Mouse (Mus musculus) forebrain, embryonic 15.5 days (tissue): ENCODE data around the gene Taf5l. TPM values are rescaled to one million over a fixed set of nuclear protein-coding genes. Genes with fewer than 3 reads are reported as not detected.
"Not testable (repeated sequence)": the region's sequence is repeated elsewhere in the genome, so short reads cannot be mapped to it uniquely, and the experiment has no call there.

Source experiments
- ATAC-seq: fragments of 200-750 bp; cut with Nextera tagmentation; replicated peaks from 2 replicates; pipeline ENCODE4 v1.8.0; 2017; ENCODE audit warnings: mild to moderate bottlenecking, moderate TSS enrichment, moderate library complexity
- H3K27ac ChIP-seq: fragments of 300-500 bp; sonication (generic); replicated peaks from 2 replicates; pipeline ENCODE4 v1.5.1; 2015; ENCODE audit warnings: mild to moderate bottlenecking, inconsistent platforms
- H3K27me3 ChIP-seq: fragments of 300-500 bp; sonication (generic); 2 replicates; pipeline ENCODE4 v1.6.1; 2015; ENCODE audit warnings: inconsistent platforms
- H3K36me3 ChIP-seq: fragments of 300-500 bp; sonication (generic); 2 replicates; pipeline ENCODE4 v1.6.1; 2015; ENCODE audit warnings: mild to moderate bottlenecking, inconsistent platforms
- H3K4me1 ChIP-seq: fragments of 300-500 bp; sonication (generic); 2 replicates; pipeline ENCODE4 v1.6.1; 2015; ENCODE audit warnings: inconsistent platforms
- H3K4me2 ChIP-seq: fragments of 300-500 bp; sonication (generic); replicated peaks from 2 replicates; pipeline ENCODE4 v1.6.1; 2015; ENCODE audit warnings: mild to moderate bottlenecking, inconsistent platforms
- H3K4me3 ChIP-seq: fragments of 300-500 bp; sonication (generic); 2 replicates; pipeline ENCODE4 v1.5.1; 2015; ENCODE audit warnings: mild to moderate bottlenecking, inconsistent platforms
- H3K9ac ChIP-seq: fragments of 300-500 bp; sonication (generic); replicated peaks from 2 replicates; pipeline ENCODE4 v1.6.1; 2015; ENCODE audit warnings: mild to moderate bottlenecking, inconsistent platforms
- H3K9me3 ChIP-seq: fragments of 300-500 bp; sonication (generic); 2 replicates; pipeline ENCODE4 v1.6.1; 2016; ENCODE audit warnings: inconsistent platforms
- WGBS: fragments of 180-500 bp; shearing (Covaris S2); methylation state at CpG from one replicate; pipeline ENCODE4 v1.1.7; 2015; ENCODE audit warnings: mixed read lengths; 5-methylcytosine and 5-hydroxymethylcytosine counted together
- polyA plus RNA-seq: library from polyadenylated mRNA; unstranded; fragments of >200 nt; fragmentation: Nextera tagmentation; extraction: Ambion mirVana; gene quantifications from 2 replicates; pipeline ENCODE4 v1.2.1, GENCODE M21; 2015

The Taf5l gene
- polyA plus RNA-seq, 1 experiment from 2014 or later, result 31.4 TPM

DNA sequence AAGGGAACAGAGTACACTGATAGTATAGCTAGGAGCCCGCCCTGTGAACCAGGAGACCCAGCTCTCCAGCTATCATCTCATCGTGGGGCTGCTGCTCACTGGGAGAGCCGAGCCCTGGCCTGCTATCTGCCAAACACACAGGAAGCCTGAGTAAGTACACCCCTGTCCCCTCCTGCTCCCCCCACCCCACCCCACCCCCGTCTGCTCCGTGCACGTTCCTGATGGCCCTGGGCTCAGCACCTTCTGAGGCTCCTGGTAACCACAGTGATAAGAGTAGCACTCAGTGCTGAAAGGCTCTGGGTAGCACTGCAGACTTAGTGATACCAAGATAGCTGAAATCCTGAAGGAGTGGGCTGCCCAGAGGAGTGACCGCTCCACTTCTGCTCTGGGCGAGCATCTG is 42.3 kb downstream of the Taf5l start:
- H3K9ac ChIP-seq, result no peak overlapping the region
- H3K27me3 ChIP-seq, result no peaks in the 10 kb centered on the region
- ATAC-seq, result no peak
- H3K4me1 ChIP-seq, result peaks cover 27% of the 10 kb centered on the region
- H3K4me2 ChIP-seq, result no peak overlapping the region
- WGBS, result 87% methylated on average over 8 of the region's 8 CpGs
- H3K9me3 ChIP-seq, result no peaks in the 10 kb centered on the region
- H3K36me3 ChIP-seq, result no peaks in the 10 kb centered on the region
- no peak overlapping the region for H3K27ac ChIP-seq
- H3K4me3 ChIP-seq, result no peak overlapping the region

- H3K4me2 ChIP-seq, result no peak overlapping the region
- ATAC-seq, result no peak
- H3K9me3 ChIP-seq, result no peaks in the 10 kb centered on the region
- peaks cover 27% of the 10 kb centered on the region for H3K4me1 ChIP-seq
- H3K4me3 ChIP-seq, result no peak overlapping the region
- no peaks in the 10 kb centered on the region for H3K36me3 ChIP-seq
- H3K27ac ChIP-seq, result no peak overlapping the region
- 68% methylated on average over 14 of the region's 14 CpGs for WGBS
- no peaks in the 10 kb centered on the region for H3K27me3 ChIP-seq
- H3K9ac ChIP-seq, result no peak overlapping the region
Measured at GRCm38 (mm10) chr8:123978166-123978838, 42.9 kb downstream of the Taf5l start.

DNA sequence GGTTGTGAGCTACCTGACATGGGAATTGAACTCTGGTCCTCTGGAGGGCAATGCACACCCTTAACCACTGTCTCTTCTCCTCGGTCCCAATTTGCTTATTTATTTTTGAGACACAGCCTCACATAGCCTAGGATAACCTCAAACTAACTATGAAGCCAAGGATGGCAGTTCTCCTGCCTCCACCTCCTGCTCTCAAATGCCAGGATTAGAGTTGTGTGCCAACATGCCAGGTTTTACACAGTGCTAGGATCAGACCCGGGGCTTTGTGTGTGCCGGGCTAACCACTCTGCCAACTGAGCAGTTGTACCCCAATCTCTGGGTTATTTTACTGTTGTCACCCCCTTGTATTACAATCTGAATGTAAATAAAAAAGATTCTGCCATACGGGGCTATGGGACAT is 43.7 kb downstream of the Taf5l start:
- H3K27ac ChIP-seq, result no peak overlapping the region
- no peaks in the 10 kb centered on the region for H3K36me3 ChIP-seq
- 80% methylated on average over 4 of the region's 4 CpGs for WGBS
- H3K9ac ChIP-seq, result no peak overlapping the region
- no peak overlapping the region for H3K4me3 ChIP-seq
- no peak overlapping the region for H3K4me2 ChIP-seq
- peaks cover 23% of the 10 kb centered on the region for H3K4me1 ChIP-seq
- no peaks in the 10 kb centered on the region for H3K27me3 ChIP-seq
- no peaks in the 10 kb centered on the region for H3K9me3 ChIP-seq
- no peak for ATAC-seq

DNA sequence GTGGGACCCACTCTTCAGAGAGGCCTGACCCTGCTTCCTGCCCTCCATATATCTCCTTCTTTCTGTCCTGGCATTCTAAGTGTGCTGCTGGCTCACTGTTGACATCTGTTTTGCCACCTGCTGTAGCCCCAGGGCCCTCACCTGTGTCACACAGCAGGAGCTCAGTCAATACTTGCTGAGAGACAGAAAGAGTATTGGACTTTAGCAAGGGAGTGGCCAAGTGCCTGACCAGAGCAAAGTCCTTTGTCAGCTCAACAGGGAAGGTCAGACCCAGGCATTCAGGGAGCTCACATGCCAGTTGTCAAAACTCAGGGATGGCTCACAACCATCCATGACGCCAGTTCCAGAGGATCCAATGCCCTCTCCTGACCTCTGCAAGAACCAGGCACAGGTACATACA is 47.7 kb downstream of the Taf5l start:
- 94% methylated on average over 1 of the region's 1 CpGs for WGBS
- no peak overlapping the region for H3K27ac ChIP-seq
- no peak for ATAC-seq
- H3K9me3 ChIP-seq, result no peaks in the 10 kb centered on the region
- H3K4me3 ChIP-seq, result no peak overlapping the region
- peaks cover 5% of the 10 kb centered on the region for H3K4me1 ChIP-seq
- H3K27me3 ChIP-seq, result no peaks in the 10 kb centered on the region
- no peak overlapping the region for H3K9ac ChIP-seq
- no peak overlapping the region for H3K4me2 ChIP-seq
- no peaks in the 10 kb centered on the region for H3K36me3 ChIP-seq

- ATAC-seq, result no peak
- Histone ChIP-seq H3K9ac (no peak overlapping the region), H3K36me3 (peaks cover 15% of the 10 kb centered on the region; the same call in 1 of the 2 replicates), H3K9me3 (no peaks in the 10 kb centered on the region), H3K27ac (no peak overlapping the region), H3K27me3 (no peaks in the 10 kb centered on the region), H3K4me2 (no peak overlapping the region), H3K4me3 (no peak overlapping the region), H3K4me1 (no peaks in the 10 kb centered on the region)
- 76% methylated on average over 2 of the region's 2 CpGs for WGBS
Measured at GRCm38 (mm10) chr8:123966896-123967295, 54.3 kb downstream of the Taf5l start.

GRCm38 (mm10) chr8:123961371-123961770 is 59.8 kb downstream of the Taf5l start:
- no peak overlapping the region for H3K4me2 ChIP-seq
- peaks cover 27% of the 10 kb centered on the region; the same call in 1 of the 2 replicates for H3K36me3 ChIP-seq
- H3K4me1 ChIP-seq, result no peaks in the 10 kb centered on the region
- no peak for ATAC-seq
- no peak overlapping the region for H3K4me3 ChIP-seq
- WGBS, result 68% methylated on average over 1 of the region's 1 CpGs
- H3K9me3 ChIP-seq, result no peaks in the 10 kb centered on the region
- H3K9ac ChIP-seq, result no peak overlapping the region
- no peak overlapping the region for H3K27ac ChIP-seq
- no peaks in the 10 kb centered on the region for H3K27me3 ChIP-seq

GRCm38 (mm10) chr8:123960556-123960955 is 60.6 kb downstream of the Taf5l start:
- not testable (repeated sequence) for H3K9ac ChIP-seq, ATAC-seq, H3K9me3 ChIP-seq, H3K27ac ChIP-seq, H3K4me3 ChIP-seq, H3K4me2 ChIP-seq, H3K27me3 ChIP-seq, H3K4me1 ChIP-seq
- H3K36me3 ChIP-seq, result peaks cover 27% of the 10 kb centered on the region; the same call in 1 of the 2 replicates
- WGBS, result 62% methylated on average over 5 of the region's 5 CpGs

- no peak overlapping the region for H3K4me2 ChIP-seq
- no peaks in the 10 kb centered on the region for H3K9me3 ChIP-seq
- H3K36me3 ChIP-seq, result peaks cover 27% of the 10 kb centered on the region; the same call in 1 of the 2 replicates
- no peak overlapping the region for H3K4me3 ChIP-seq
- H3K4me1 ChIP-seq, result no peaks in the 10 kb centered on the region
- no peak overlapping the region for H3K27ac ChIP-seq
- 88% methylated on average over 9 of the region's 9 CpGs for WGBS
- no peak for ATAC-seq
- no peak overlapping the region for H3K9ac ChIP-seq
- H3K27me3 ChIP-seq, result no peaks in the 10 kb centered on the region
Measured at GRCm38 (mm10) chr8:123960056-123960455, 61.1 kb downstream of the Taf5l start.

GRCm38 (mm10) chr8:123959473-123959872 is 61.7 kb downstream of the Taf5l start:
- no peak overlapping the region for H3K4me2 ChIP-seq
- H3K36me3 ChIP-seq, result peaks cover 22% of the 10 kb centered on the region; the same call in 1 of the 2 replicates
- H3K4me1 ChIP-seq, result no peaks in the 10 kb centered on the region
- H3K4me3 ChIP-seq, result no peak overlapping the region
- H3K9ac ChIP-seq, result no peak overlapping the region
- no peak overlapping the region for H3K27ac ChIP-seq
- no peak for ATAC-seq
- WGBS, result 94% methylated on average over 6 of the region's 6 CpGs
- H3K9me3 ChIP-seq, result no peaks in the 10 kb centered on the region
- no peaks in the 10 kb centered on the region for H3K27me3 ChIP-seq

- Histone ChIP-seq H3K4me3 (no peak overlapping the region), H3K27me3 (no peaks in the 10 kb centered on the region), H3K36me3 (peaks cover 25% of the 10 kb centered on the region; the same call in 1 of the 2 replicates), H3K9ac (no peak overlapping the region), H3K4me2 (no peak overlapping the region), H3K27ac (no peak overlapping the region), H3K4me1 (no peaks in the 10 kb centered on the region), H3K9me3 (no peaks in the 10 kb centered on the region)
- no peak for ATAC-seq
- 77% methylated on average over 17 of the region's 17 CpGs for WGBS
Measured at GRCm38 (mm10) chr8:123958130-123958529, 63.1 kb downstream of the Taf5l start.

GRCm38 (mm10) chr8:123954246-123954645 is 67.0 kb downstream of the Taf5l start:
- Histone ChIP-seq H3K9ac (no peak overlapping the region), H3K27me3 (no peaks in the 10 kb centered on the region), H3K4me2 (no peak overlapping the region), H3K9me3 (no peaks in the 10 kb centered on the region), H3K4me3 (no peak overlapping the region), H3K36me3 (peaks cover 17% of the 10 kb centered on the region; the same call in 1 of the 2 replicates), H3K27ac (no peak overlapping the region), H3K4me1 (peaks cover 8% of the 10 kb centered on the region)
- no peak for ATAC-seq
- 90% methylated on average over 8 of the region's 8 CpGs for WGBS

- peaks cover 14% of the 10 kb centered on the region; the same call in 1 of the 2 replicates for H3K36me3 ChIP-seq
- 88% methylated on average over 8 of the region's 8 CpGs for WGBS
- no peak overlapping the region for H3K4me2 ChIP-seq
- H3K9ac ChIP-seq, result no peak overlapping the region
- no peaks in the 10 kb centered on the region for H3K27me3 ChIP-seq
- no peak for ATAC-seq
- peaks cover 8% of the 10 kb centered on the region for H3K4me1 ChIP-seq
- H3K4me3 ChIP-seq, result no peak overlapping the region
- H3K27ac ChIP-seq, result no peak overlapping the region
- no peaks in the 10 kb centered on the region for H3K9me3 ChIP-seq
Measured at GRCm38 (mm10) chr8:123953686-123954085, 67.5 kb downstream of the Taf5l start.
